Mouse (Mus musculus): ENCODE results near the gene Cyp2a5.
"Not testable (repeated sequence)": the region's sequence is repeated elsewhere in the genome, so short reads cannot be mapped to it uniquely, and the experiment has no call there.

Cyp2a5 gene

DNA sequence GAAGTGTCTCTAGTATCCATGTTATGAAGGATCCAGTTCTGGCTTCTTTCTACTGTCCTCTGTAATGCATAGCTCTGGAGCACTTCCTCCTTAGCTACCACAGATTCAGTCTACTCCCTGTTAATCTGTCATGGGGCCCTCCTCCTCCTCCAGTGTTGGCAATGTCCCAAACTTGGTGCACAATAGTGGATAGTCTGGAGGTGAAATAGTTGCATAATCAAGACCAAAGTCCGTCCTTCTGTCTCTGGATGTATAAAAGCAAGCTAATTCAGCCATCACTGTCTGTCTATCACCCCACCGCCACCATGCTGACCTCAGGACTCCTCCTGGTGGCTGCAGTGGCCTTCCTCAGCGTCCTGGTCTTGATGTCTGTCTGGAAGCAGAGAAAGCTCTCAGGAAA, at the start of gene Cyp2a5:
Cyp2a5 (plus strand) TSS at position 247 of the 400 bp plus-strand sequence.
- not testable (repeated sequence) for DNase-seq

DNA sequence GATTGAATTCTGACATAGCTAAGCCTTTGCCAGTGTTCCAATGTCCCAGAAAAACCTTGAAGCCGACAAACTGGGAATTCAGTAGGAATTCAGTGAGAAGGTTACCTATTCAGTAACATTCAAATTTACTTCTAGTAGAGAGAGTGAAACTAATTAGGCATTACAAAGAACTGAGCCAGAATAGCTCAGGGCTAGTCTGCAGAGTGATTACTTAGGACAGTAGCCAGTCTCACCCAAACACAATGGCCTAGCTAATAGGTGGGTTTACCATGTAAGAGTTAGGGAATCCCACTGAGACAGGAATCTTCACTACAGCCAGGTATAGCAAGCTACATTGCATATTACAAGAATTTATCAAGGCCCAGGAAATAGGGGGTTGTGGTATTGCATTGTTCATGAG, 49.1 kb upstream of the Cyp2a5 start:
- DNase-seq = not testable (repeated sequence)

DNA sequence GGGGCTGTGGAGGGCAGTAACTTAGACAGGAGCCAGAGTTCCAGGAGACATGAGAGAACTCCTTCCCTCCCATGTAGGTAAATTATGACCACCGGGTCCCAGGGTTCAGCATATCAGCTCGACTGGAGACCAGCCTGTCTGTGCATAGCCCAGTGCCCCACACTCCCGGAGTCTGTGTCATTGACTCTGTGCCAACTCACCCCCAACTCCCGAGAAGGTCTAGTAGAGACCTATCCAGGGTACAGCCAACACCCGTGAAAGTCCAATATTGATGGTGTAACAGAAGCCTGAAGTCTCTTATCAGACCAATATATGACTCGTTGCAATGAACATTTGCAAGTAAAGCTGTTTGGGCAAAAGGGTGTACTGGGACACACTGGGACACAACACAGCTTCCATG, 45.1 kb upstream of the Cyp2a5 start:
- DNase-seq = no peak

DNA sequence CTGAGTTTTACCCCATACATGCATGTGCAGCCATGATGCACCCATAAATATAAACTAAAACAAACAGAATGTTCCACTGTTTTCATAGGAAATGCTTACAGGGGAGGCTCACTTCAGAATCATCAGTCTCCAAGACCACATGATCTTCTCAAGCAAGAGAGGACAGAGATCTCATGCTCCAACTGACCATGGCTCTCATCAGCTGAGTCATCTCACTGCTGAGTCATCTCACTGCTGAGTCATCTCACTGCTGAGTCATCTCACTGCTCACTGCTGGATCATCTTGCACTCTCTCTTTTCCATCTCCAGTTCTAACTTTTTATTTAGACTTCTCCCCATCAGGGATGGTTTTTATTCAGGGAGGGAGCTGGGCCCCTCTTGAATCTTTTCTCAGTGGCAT, 35.0 kb upstream of the Cyp2a5 start:
- no peak for DNase-seq

DNA sequence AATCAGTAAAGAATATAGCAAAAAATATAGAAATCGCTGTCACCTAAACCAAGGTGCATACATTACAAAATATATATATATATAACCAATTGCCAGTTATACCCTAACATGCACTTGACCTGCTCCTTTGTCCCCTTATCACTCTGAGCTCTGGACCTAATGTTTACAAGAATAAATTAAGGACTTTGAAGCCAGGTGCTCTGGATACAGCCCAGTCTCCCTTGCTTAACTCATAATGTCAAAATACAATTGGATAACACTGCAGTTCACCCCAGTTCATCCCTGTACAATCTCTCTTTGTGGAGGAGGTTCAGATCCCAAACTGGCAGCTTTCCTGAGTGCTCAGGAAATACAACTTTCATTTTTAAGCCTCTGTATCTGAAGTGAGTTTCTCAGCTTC, 34.1 kb upstream of the Cyp2a5 start:
- no peak for DNase-seq

DNA sequence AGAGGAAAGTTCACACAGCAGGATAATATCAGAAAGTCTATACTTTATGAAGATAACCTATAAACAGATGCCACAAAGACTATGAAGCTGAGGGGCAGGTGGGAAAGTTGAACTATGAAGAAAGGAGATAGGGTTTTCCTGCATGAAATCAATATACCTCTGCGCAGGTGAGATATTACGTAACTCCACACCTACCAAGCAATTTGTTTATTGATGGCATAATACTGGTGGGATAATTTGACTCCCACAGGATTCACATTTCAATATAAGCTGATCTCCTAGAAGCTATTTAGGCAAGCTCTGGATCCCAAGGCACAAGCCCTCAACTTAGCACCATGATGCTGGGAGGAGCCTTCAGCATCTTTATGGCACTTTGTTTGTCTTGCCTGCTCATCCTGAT, 26.5 kb upstream of the Cyp2a5 start, which contains the start of gene Cyp2g1:
Cyp2g1 (plus strand) TSS at position 301 of the 400 bp plus-strand sequence.
- DNase-seq = no peak

DNA sequence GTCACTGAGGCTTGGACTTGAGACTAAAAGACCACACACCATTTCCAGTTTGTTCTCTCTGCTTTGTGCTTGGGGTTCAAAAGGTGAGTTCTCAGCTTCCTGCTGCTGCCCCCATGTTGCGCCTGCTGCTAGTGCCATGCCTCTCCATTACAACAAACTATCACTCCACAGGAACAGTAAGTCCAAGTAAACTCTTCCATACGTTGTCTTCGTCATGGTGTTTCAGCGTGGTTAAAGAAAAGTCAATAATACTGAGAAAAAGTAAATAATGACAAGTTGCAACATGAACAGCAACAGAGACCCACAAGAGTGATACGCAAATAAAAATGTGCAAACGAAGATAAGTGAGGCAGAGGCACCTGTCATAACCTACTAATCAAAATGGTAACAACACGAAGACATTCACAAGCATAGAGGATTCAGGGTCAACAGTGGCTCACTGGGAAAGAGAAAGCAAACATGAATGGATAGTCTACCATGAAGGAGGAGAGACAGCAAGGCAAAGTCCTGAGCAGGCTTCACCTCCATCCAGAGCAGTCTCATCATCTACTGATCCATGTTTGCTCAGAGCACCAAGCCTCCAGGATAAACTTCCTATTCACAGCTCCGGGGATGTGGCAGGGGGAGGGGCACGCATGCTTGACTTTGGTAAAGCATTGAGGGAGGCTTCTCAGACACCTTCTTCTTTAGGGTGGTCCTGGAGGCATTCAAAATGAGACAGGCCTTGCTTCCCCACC, 3.4 kb upstream of the Cyp2a5 start:
- DNase-seq = not testable (repeated sequence)

DNA sequence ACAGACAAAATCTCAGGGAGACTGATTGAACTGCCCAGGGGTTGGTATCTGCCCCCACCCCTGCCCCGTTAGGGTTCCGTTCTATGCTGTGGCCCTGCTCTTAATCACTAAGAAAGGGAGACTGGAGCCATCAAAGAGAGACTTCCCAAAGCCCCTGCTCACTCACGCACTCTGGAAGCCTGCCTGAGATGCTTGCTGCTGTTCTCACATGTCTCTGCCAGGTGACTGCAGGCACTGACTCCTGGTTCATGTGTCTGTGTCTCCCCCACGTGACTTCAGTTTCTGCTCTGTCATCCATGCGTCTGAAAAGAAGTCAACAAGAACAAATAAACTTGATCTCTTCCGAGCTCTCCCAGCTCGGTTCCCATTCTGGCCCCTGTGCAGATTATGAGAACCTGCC, 2.4 kb upstream of the Cyp2a5 start:
- not testable (repeated sequence) for DNase-seq

DNA sequence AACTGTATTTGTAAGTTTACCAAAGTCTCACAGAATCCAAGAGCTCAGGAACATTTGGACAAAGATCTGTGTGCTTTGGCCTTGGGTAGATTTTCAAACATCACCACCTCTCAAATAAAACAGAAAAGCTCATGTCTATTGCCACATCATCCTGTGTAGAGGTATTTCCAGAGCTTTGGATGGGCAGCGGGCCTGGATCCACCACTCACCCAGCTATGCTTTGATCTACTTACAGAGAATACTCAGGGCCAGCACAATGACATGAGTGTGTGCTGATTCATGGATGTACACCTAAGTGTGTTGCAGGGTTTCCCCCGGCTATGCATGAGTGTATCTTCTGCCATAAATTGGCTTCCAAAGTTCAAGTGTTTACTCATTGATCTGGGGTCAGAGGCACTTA, 8.3 kb downstream of the Cyp2a5 start:
- not testable (repeated sequence) for DNase-seq

DNA sequence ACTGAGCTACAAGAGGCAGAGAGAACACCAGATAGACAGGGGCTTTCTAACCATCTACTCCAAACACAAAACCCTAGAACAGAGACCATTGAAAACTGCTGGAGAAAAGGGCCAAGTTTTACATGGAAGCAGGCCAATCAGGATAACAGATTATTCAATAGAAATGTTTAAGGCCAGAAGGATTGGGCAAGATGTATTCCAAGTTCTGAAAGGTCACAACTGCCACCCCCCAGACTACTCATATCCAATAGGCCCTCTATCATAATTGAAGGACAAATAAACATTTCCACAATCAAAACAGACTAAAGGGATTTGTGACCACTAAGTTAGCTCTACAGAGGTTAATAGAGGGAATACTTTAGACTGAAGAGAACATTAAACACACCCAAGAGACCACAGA, 15.0 kb downstream of the Cyp2a5 start:
- not testable (repeated sequence) for DNase-seq

DNA sequence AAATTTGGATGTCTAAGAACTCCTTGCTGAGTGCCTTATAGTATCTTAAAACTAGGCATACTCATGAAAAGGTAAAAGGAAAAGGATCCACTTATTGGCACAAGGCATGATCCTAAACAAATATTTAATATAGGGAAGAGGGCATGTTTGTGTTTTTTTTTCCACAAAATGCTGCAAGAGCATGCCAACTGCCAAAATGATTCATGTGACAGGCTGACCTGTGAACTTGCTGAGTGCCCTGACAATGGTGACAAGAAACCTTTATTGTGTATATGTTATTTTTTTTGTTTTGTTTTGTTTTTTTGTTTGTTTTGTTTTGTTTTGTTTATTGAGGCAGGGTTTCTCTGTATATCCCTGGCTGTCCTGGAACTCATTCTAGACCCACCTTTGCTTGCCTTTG, 43.5 kb downstream of the Cyp2a5 start:
- DNase-seq = not testable (repeated sequence)

DNA sequence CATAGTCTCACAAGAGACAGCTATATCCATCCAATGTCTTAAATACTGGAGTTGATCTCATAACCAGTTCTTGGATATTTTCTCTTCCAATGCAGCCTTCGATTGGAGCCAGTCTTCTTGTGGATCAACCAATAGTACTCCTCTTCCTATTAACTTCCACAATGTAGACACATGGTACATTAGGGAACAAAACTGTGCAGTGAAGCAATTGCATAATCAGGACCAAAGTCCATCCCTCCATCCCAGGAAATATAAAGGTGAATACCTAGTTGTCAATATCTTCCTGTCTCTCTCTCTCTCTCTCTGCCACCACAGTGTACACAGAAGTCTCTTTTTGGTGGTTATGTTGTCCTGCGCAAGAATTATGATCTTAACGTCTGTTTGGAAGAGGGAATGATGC, 45.5 kb downstream of the Cyp2a5 start:
- not testable (repeated sequence) for DNase-seq
